Mouse (Mus musculus) G1E-ER4 (cell line): ENCODE results near the gene Smo. TPM values are rescaled to one million over a fixed set of nuclear protein-coding genes. Genes with fewer than 3 reads are reported as not detected.

Experiments used
- GATA1 ChIP-seq: IDR thresholded peaks from one replicate; pipeline ENCODE4 v1.8.0; 2012; ENCODE audit warnings: low read length, inconsistent platforms
- polyA plus RNA-seq: library from polyadenylated mRNA; stranded (reverse); fragments of >175 nt; gene quantifications from 2 replicates; pipeline ENCODE4 v1.2.3, GENCODE M21; 2012

Smo gene
- polyA plus RNA-seq, 1 experiment, result 65.1 TPM

- TF ChIP-seq GATA1, result no peak
Measured at GRCm38 (mm10) chr6:29762524-29762923, 27.2 kb downstream of the Smo start.

GRCm38 (mm10) chr6:29766874-29767273 lies 31.6 kb downstream of the Smo start:
- TF ChIP-seq GATA1, result no peak

DNA sequence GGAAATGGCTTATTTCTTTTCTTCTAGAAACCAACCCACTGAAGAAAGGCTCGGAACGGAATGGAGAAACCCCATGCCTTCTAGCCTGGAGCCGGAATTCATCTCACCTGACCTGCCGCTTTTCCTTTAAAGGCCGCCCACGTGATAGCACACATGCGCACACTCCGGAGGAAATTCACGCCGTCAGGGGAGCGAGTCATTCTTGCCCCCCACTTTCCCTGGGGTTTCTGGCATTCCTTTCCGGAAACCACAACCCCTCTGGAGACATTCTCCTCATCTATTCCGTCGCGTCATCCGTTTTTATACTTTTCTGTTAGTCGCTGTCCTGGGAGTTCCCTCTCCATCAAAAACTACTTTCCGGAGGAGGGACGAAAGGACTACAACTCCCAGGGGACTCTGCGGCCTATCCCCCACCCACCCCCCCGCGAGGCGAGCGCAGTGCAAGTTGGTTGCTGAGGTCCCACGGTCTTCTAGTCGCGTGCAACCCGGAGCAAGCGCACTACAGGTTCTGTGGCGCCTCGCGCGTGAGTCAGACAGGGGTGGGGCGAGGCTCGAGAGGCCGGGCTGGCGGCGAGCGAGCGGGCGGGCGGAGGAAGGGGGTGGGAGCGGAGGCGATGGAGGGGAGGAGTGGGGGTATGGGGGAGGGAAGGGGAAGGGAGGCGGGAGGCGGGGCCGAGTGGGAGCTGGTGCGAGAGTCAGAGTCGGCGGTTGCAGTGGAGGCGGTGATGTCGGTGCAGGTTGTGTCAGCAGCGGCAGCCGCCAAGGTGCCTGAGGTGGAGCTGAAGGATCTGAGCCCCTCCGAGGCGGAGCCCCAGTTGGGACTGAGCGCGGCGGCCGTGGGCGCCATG lies 32.7 kb downstream of the Smo start, which contains the start of gene Ahcyl2:
TSS of gene Ahcyl2 (plus strand) at position 199 of the 848 bp plus-strand sequence.
- no peak for TF ChIP-seq GATA1

GRCm38 (mm10) chr6:29768791-29769441 lies 33.6 kb downstream of the Smo start:
- no peak for TF ChIP-seq GATA1

GRCm38 (mm10) chr6:29770672-29771321 lies 35.5 kb downstream of the Smo start:
- no peak for TF ChIP-seq GATA1

DNA sequence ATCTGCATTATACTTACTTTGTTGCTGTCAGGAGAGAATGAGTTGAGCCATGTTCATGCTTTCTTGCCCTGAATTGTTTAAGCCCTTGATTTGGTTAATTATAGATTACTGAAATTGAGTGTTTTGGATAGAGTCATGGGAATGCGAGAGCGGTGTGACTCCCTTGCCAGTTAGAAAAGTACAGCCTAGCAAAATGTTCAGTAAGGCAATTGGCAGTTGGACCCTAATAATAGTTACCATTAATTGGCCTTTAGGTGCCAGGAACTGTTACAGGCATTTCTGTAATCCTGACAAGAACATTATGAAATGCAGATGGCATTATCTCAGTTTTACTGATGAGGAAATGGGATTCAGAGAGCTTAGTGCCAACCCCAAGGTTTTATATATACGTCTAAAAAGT lies 36.9 kb downstream of the Smo start:
- no peak for TF ChIP-seq GATA1

DNA sequence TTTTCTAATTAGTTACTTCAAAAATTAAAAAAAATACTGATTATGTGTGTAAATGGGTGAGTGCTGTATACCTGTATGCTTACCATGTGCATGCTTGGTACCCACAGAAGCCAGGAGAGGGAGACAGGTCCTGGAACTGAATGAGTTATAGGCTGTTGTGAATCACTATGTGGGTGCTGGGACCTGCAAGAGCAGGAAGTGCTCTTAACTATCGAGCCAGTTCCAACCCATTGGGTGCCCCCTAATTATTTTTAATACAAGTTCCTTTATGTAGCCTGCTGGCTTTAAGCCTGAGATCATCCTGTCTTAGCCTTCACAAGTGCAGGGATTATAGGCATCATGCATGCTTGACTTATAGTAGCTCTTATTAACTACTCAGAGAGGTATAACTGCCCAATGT lies 38.9 kb downstream of the Smo start:
- TF ChIP-seq GATA1, result no peak

DNA sequence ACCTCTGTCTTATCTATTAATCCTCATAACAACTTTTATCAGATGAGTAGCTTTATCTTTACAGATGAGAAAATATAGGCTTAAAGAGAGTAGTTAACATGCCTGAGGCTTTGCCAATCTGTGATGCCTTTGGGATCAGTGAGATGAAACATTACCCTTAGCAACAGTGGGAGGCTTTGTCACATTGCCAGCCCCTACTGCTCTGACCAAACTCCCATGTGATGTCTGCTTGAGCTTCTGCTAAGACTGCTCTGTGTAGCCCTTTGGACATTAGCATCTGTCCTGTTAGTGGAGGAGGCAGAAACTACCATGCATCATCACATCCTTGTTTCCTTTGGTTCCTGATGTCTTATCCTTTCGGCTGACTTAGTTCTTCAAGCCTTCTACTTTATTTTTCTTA lies 40.3 kb downstream of the Smo start:
- no peak for TF ChIP-seq GATA1

- no peak for TF ChIP-seq GATA1
Measured at GRCm38 (mm10) chr6:29776542-29777237, 41.4 kb downstream of the Smo start.

GRCm38 (mm10) chr6:29777238-29777555 lies 41.9 kb downstream of the Smo start:
- no peak for TF ChIP-seq GATA1

- TF ChIP-seq GATA1, result no peak
Measured at GRCm38 (mm10) chr6:29780082-29780481, 44.8 kb downstream of the Smo start.

DNA sequence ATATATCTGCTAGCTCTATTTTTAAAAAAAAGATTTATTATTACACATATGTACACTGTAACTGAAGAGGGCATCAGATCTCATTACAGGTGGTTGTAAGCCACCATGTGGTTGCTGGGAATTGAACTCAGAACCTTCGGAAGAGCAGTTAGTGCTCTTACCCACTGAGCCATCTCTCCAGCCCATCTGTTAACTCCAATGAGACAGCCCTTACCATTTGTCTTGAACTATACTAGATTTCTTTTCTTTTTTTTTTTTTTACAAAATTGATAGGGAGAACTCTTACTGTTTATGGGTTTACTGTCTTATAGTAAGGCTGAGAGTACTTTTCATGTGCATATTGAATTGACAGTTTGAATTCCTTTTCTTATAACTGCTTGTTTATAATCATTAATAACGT lies 45.3 kb downstream of the Smo start:
- no peak for TF ChIP-seq GATA1

GRCm38 (mm10) chr6:29782239-29782638 lies 46.9 kb downstream of the Smo start:
- no peak for TF ChIP-seq GATA1

- TF ChIP-seq GATA1, result no peak
Measured at GRCm38 (mm10) chr6:29783960-29784359, 48.7 kb downstream of the Smo start.

DNA sequence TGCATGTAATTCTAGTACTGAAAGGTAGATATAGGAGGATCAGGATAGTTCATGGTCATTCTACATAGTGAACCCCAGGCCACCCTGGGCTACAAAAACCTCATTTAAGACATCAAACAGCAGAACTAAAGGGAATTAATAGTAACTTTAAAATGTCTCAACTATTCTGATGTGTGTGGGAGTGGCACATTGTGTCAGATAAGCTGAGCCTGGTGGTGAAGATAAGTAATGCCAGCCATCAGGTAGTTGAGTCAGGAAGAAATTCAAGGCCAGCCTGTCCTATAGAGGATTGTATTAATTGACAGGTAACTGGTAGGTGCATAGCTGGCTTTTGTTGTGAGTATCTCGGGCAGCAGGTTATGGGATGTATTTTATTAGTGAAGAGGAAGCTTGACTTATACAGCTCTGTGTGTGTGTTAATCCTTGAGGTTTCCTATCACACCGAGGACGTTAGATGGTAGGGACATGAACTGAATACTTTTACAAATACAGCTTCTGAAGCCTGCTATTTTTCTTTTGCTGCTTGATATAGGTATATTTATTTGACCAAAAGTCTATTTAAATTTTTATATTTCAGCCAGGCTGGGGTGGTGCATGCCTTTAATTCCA lies 49.2 kb downstream of the Smo start:
- TF ChIP-seq GATA1, result no peak
